Mouse (Mus musculus): ENCODE measurements around the gene Ehd4. TPM values are rescaled to one million over a fixed set of nuclear protein-coding genes. Genes with fewer than 3 reads are reported as not detected.

The Ehd4 gene
- total and polyA plus RNA-seq, 3 experiments: 8.1 to 27.7 (median 9.8) TPM

- Histone ChIP-seq H3K4me1 (ENCODE audit: control insufficient read depth in 1 of 2, insufficient read depth in 2 of 2) (peaks cover 0 to 3% of the 10 kb centered on the region in 2 experiments; a peak in 1 of 4 replicates), H3K4me3 (replicated peaks in 1 of 3; ENCODE audit: low read depth in 2 of 3, low read length in 2 of 3, poor library complexity in 1 of 3) (no peak overlapping the region), H3K4me2 (ENCODE audit: insufficient read depth, low read depth, poor library complexity, severe bottlenecking) (no peak overlapping the region), H3K9ac (ENCODE audit: insufficient read depth, low read depth) (no peak overlapping the region), H3K79me2 (replicated peaks; ENCODE audit: control insufficient read depth, extremely low read depth, insufficient read depth, poor library complexity, severe bottlenecking) (no peaks in the 10 kb centered on the region), H3K36me3 (replicated peaks in 1 of 2; ENCODE audit: control insufficient read depth in 1 of 2, insufficient read depth in 1 of 2, low read length in 1 of 2) (peaks cover 7 to 62% of the 10 kb centered on the region in 2 experiments), H3K9me3 (replicated peaks; ENCODE audit: low read length) (no peaks in the 10 kb centered on the region), H3K27ac (ENCODE audit: insufficient read depth, low read depth) (no peak overlapping the region), H3K27me3 (replicated peaks) (no peaks in the 10 kb centered on the region)
- dilution Hi-C loops (cut with MboI; ENCODE audit: extremely low pct_ligation_motif_present, extremely low pct_unique_long_range_greater_than_20kb, low sequenced_read_pairs): no loop called here
- no peak for DNase-seq (ENCODE audit: extremely low read depth)
- TF ChIP-seq MAFK (IDR thresholded peaks at IDR 0.05; ENCODE audit: insufficient replicate concordance, low read length): no peak
- TF ChIP-seq POLR2AphosphoS2 (IDR thresholded peaks at IDR 0.05; ENCODE audit: low read depth, low read length): no peak
- TF ChIP-seq MAX (IDR thresholded peaks at IDR 0.05; ENCODE audit: low read length): no peak
- TF ChIP-seq RAD21 (IDR thresholded peaks at IDR 0.05; ENCODE audit: low read depth, low read length): no peak
- no peak for TF ChIP-seq MAZ (IDR thresholded peaks at IDR 0.05; ENCODE audit: low read depth, low read length)
- TF ChIP-seq USF2 (conservative IDR thresholded peaks at IDR 0.05; ENCODE audit: low read depth, low read length): no peak
- TF ChIP-seq RCOR1 (conservative IDR thresholded peaks at IDR 0.05; ENCODE audit: low read depth, low read length): no peak
- no peak for TF ChIP-seq CTCF (conservative IDR thresholded peaks at IDR 0.05 in 1 of 2, IDR thresholded peaks at IDR 0.05 in 1 of 2; ENCODE audit: low read depth in 2 of 2, low read length in 2 of 2)
- no peak for TF ChIP-seq ETS1 (conservative IDR thresholded peaks at IDR 0.05; ENCODE audit: low read depth, low read length)
- no peak for TF ChIP-seq ZNF384 (IDR thresholded peaks at IDR 0.05; ENCODE audit: low read depth, low read length)
- TF ChIP-seq PAX5 (IDR thresholded peaks at IDR 0.05; ENCODE audit: low read length): no peak
- no peak for TF ChIP-seq GABPA (IDR thresholded peaks at IDR 0.05; ENCODE audit: insufficient replicate concordance, low read depth, low read length)
- in situ Hi-C loops (cut with MboI; ENCODE audit: low pct_ligation_motif_present, low pct_unique_long_range_greater_than_20kb, low sequenced_read_pairs): loop anchor here (25.0 kb wide), 1 partner anchor 196 kb away; the partner anchor contains the start of gene Pla2g4d
These were observed 63.4 kb downstream of the Ehd4 start for GRCm38 (mm10) chr2:120090979-120091378.

GRCm38 (mm10) chr2:120087897-120088296 lies 66.5 kb downstream of the Ehd4 start:
- peaks cover 7 to 46% of the 10 kb centered on the region in 2 experiments for H3K36me3 ChIP-seq (replicated peaks in 1 of 2; ENCODE audit: control insufficient read depth in 1 of 2, insufficient read depth in 1 of 2, low read length in 1 of 2)
- no peaks in the 10 kb centered on the region for H3K27me3 ChIP-seq (replicated peaks)
- peaks cover 0 to 14% of the 10 kb centered on the region in 2 experiments; a peak in 2 of 4 replicates for H3K4me1 ChIP-seq (ENCODE audit: control insufficient read depth in 1 of 2, insufficient read depth in 2 of 2)
- H3K9ac ChIP-seq (ENCODE audit: insufficient read depth, low read depth): no peak overlapping the region
- no peak overlapping the region for H3K4me2 ChIP-seq (ENCODE audit: insufficient read depth, low read depth, poor library complexity, severe bottlenecking)
- DNase-seq (ENCODE audit: extremely low read depth): no peak
- H3K79me2 ChIP-seq (replicated peaks; ENCODE audit: control insufficient read depth, extremely low read depth, insufficient read depth, poor library complexity, severe bottlenecking): no peaks in the 10 kb centered on the region
- in situ Hi-C loops (cut with MboI; ENCODE audit: low pct_ligation_motif_present, low pct_unique_long_range_greater_than_20kb, low sequenced_read_pairs) (loop anchor here (5.0 to 25.0 kb wide), 2 partner anchors 84 to 199 kb away; partner anchors contain the start of gene Pla2g4d), dilution Hi-C loops (cut with MboI; ENCODE audit: extremely low pct_ligation_motif_present, extremely low pct_unique_long_range_greater_than_20kb, low sequenced_read_pairs) (no loop called here)
- no peak overlapping the region for H3K27ac ChIP-seq (ENCODE audit: insufficient read depth, low read depth)
- no peak for TF ChIP-seq USF2 (conservative IDR thresholded peaks at IDR 0.05; ENCODE audit: low read depth, low read length)
- no peak for TF ChIP-seq MEF2A (IDR thresholded peaks at IDR 0.05; ENCODE audit: borderline replicate concordance, low read depth, low read length)
- TF ChIP-seq HCFC1 (IDR thresholded peaks at IDR 0.05; ENCODE audit: low read depth, low read length): no peak
- no peak overlapping the region for H3K4me3 ChIP-seq (replicated peaks in 1 of 3; ENCODE audit: low read depth in 2 of 3, low read length in 2 of 3, poor library complexity in 1 of 3)
- no peaks in the 10 kb centered on the region for H3K9me3 ChIP-seq (replicated peaks; ENCODE audit: low read length)

All from CH12.LX (cell line).